Mouse (Mus musculus) layer of hippocampus, adult 2 months (tissue): ENCODE measurements around the gene Uhrf1bp1l. TPM values are rescaled to one million over a fixed set of nuclear protein-coding genes. Genes with fewer than 3 reads are reported as not detected.
A peak's percentile ranks its signal among the peaks of the same experiment; 100 is the strongest.

ENCODE experiments used
- DNase-seq, 2 experiments: peaks; one replicate each; pipeline ENCODE4 v3.0.0; 2022; ENCODE audit warnings: low spot score in 2 of 2
- H3K27ac ChIP-seq: fragments of 200-600 bp; 2 replicates; pipeline ENCODE4 v1.8.1; 2022
- H3K4me3 ChIP-seq: fragments of 200-600 bp; 2 replicates; pipeline ENCODE4 v1.8.1; 2022; ENCODE audit warnings: mild to moderate bottlenecking
- CTCF ChIP-seq: fragments of 200-600 bp; conservative IDR thresholded peaks from 2 replicates; pipeline ENCODE4 v1.8.1; 2022; ENCODE audit warnings: antibody characterized with exemption, mild to moderate bottlenecking, moderate library complexity
- total RNA-seq, 2 experiments: library from RNA; stranded (reverse); gene quantifications; 2 replicates each; pipeline ENCODE4 v1.2.3; 2021

Uhrf1bp1l gene
- total RNA-seq, 2 experiments from 2014 or later = 72.6 to 81.6 TPM

DNA sequence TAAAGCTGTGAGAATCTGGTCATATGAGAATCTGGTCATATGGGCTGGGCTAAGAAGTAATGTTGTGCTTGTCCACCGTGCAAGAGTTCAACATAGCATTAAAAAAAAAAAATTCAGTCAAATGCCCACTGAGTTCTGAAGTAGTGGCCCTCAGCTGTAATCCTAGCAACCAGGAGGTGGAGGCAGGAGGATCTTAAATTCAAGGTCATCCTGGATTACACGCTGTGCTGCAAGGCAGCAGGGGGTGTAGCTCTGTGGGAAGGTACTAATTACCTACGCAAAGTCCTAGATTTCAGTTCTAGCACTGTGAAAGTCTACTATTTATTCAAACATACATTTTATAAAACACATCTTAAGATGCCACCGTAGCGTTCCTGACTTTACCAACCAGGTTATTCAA lies 13.4 kb upstream of the Uhrf1bp1l start:
- Histone ChIP-seq H3K4me3 (peak overlapping the region; percentile 82), H3K27ac (peak overlapping the region; percentile 89)
- TF ChIP-seq CTCF = 0 out of 2 replicates have a peak, but pooled peaks have one; percentile 5
- DNase-seq = no peak

DNA sequence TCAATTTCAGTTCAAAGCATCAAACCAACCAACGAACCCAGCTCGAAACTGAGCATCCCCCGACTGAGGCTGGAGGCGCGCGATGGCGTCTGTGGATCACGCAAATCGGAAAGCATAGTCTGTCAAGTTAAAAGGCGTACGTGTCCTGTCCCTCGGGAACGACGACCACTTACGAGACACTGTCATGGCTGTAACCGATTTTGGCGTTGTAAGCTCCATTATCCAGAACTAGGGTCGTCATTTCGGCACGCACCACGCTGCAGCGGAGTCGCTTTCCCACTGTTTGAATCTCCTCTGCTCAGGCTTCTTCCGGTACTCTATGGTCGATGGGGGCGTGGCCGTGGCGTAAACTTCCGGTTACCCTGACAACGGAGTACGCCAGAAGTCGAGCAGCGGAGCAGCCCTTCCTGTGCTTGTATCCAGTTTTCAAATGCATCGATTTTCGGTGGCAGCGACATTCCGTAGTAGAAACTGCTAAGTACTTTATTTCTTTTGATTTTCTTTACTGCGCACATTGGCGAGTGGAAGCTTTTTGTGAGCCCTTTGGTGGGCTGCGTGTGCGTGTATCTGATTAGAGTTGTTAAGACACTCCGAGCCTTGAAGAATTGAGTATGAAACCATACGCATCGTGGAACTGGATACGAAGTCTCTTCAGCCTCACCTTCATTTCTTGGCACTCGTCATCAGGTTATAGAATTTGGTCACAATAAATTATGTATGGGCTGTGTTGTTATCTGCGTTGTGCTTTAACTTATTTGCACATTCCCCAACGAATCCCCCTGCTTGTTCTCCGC lies 12.6 kb upstream of the Uhrf1bp1l start, which contains the start of gene Actr6:
Actr6 (minus strand) TSS at position 295 of the 794 bp plus-strand sequence.
- H3K4me3 ChIP-seq = peak within 1 kb of the TSS; percentile 82
- DNase-seq = peak; percentile 92 to 95
- peak within 1 kb of the TSS; percentile 89 for H3K27ac ChIP-seq
- no peak for TF ChIP-seq CTCF

DNA sequence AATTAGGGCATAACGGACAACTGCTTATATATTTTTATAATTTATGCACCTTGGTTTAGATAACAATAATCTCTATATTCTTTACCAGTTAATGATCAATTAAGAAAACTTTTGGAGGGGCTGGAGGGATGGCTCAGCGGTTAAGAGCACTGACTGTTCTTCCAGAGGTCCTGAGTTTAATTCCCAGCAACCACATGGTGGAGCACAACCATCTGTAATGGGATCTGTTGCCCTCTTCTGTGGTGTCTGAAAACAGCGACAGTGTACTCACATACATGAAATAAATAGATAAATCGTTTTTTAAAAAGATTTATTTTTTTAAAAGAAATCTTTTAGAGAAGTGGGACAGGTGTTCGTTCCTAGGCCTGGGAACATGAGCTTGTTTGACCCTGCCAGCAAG lies 7.7 kb upstream of the Uhrf1bp1l start:
- peak; percentile 53 for TF ChIP-seq CTCF
- DNase-seq = no peak
- Histone ChIP-seq H3K27ac (no peak overlapping the region), H3K4me3 (no peak overlapping the region)

DNA sequence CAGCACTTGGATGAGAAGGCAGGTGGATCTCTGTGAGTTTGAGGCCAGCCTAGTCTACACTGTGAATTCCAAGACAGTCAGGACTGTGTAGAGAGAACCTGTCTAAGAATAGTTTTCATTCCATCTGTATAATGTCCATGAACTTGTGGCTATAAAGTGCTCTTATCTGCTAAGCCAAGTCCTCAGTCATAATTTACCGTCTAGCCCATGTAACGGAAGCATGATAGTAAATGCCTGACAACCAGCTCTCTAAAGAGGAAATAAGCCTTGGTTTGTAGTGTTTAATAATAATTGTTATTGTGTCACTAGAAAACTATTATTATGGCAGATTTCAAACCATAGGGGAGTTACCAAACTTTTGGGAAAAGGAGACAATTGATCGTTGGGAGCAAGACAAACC lies 6.9 kb upstream of the Uhrf1bp1l start:
- no peak for TF ChIP-seq CTCF
- no peak overlapping the region for H3K4me3 ChIP-seq
- DNase-seq = no peak
- H3K27ac ChIP-seq = no peak overlapping the region

DNA sequence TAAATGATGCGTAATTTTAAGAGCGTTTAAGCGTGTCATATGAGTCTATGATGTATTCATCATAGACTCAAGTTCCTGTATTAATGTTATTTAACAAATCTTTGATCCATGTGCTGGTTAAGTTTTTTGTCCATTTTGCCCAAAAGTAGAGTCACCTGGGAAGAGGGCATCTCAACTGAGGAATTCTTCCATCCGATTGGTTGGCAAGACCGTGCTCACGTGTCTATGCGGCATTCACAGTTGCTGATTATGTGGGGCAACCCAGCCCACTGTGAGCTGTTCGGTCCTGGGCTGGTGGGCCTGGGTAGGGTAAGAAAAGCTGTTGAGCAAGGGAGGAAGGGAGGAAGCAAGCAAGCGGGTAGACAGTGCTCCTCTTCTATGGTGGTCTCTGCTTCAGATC lies 6.4 kb upstream of the Uhrf1bp1l start:
- Histone ChIP-seq H3K27ac (no peak overlapping the region), H3K4me3 (no peak overlapping the region)
- no peak for TF ChIP-seq CTCF
- DNase-seq = no peak

DNA sequence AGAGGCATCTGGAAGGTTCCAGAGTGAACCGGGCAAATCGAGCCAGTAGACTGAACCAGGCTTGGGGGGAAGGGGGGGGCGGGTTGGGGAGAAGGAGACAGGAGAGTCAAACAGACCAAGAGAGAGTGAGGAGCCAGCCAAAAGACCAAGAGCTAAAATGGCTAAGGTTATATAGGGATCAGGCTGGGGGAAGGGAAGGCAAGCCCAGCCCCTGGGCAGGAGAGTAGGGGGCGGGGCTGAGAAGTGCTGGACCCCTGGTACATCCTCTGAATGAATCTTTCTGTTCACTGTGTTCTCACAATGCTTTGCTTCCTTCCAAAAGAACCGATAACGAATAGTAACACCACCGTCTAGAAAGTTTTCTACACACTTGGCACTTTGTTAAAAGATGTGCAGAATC lies 5.1 kb upstream of the Uhrf1bp1l start:
- no peak for TF ChIP-seq CTCF
- DNase-seq = no peak
- H3K4me3 ChIP-seq = no peak overlapping the region
- no peak overlapping the region for H3K27ac ChIP-seq

DNA sequence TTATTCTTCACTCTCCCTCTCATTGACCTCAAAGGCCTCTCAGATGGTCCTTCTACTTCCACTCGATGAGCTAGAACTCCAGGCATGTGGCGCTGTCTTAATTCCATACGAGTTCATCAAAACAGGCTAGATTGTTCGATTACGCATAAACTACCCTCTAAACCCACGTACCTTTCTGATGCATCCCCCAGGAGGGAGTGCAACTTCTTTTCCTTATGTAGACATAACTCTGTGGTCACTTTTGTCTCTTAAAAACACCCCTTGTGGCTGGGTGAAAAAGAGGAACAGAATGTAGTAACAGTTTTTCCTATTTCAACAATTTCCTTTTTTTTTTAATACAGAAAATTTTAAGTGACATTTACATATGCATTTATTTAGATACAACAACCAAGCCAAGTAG lies 3.8 kb upstream of the Uhrf1bp1l start:
- Histone ChIP-seq H3K27ac (no peak overlapping the region), H3K4me3 (no peak overlapping the region)
- TF ChIP-seq CTCF = no peak
- DNase-seq = no peak

DNA sequence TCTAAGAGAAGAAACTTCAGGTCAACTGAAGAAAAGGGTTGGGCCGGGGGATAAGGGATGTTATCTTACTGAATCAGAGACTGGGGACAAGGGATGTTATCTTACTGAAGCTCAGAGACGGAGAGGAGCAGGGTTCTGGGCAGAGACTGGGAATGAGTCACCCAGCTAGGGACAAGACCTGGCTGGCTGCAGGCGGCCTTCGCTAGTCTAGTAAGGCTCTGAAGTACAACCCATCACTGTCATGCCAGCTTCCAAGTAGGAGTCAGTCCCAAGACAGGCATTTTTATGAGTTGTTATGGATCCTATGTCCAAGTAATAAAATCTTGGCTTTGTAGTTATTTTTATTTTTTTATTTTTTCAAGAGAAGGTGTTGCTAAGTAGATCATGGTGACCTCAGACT lies 1.5 kb upstream of the Uhrf1bp1l start:
- Histone ChIP-seq H3K27ac (no peak overlapping the region), H3K4me3 (no peak overlapping the region)
- TF ChIP-seq CTCF = no peak
- DNase-seq = no peak

DNA sequence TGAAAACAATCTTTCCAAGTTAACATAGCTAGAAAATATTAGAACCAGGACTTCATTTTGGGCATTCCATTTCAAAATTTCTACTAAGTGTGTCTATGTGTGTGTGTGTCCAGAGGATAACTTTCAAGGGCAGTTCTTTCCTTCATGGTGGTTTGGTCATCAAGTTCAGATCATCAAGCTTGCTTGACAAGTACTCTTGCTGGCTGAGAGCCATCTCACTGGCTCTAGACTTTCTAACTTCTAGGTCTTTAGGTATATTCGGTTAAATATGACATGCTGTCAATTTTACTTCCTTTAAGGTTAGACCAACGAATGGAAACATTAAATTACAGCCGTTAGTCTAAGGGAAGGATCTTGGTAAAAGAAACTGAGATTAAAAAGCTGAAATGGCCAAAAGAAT lies 450 bp upstream of the Uhrf1bp1l start:
- H3K27ac ChIP-seq = peak overlapping the region; percentile 99
- no peak for TF ChIP-seq CTCF
- no peak for DNase-seq
- H3K4me3 ChIP-seq = peak overlapping the region; percentile 76

DNA sequence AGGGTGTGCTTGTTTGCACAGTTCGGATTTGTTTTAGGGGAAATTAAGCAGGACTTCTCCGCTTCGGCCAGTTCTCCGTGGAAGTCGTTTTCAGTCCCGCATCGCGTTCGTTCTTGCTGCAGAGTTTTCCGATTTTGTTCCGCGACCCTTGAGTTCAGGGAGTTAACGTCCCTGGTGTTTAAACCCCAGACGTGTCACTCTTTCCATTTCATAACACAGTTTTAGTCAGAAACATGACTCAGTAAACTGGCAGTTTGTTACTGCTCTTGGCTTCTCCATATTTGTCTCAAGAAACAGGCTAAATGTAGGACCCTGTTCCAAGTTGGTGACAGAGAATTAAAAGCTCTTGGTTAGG lies 852 bp downstream of the Uhrf1bp1l start:
- no peak for TF ChIP-seq CTCF
- no peak for DNase-seq
- peak overlapping the region; percentile 76 for H3K4me3 ChIP-seq
- H3K27ac ChIP-seq = peak overlapping the region; percentile 99

DNA sequence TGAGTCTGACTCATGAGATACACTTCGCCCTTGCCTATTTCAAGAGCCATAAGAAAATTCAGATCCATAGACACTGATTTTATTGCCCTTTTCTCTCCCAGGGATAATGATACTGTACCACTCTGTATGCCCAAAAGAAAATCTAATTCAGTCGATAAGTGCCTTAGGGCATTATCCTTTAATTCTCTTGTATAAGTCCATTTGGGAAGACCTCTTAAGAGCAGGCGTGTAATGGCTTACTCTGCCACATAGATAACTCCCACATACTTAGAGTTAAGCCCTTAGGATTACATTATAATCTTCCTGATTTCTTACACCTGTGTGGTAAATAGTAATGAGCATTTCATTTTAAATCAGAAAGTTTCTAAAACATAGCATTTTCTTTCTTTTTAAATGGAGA lies 1.8 kb downstream of the Uhrf1bp1l start:
- TF ChIP-seq CTCF = no peak
- Histone ChIP-seq H3K4me3 (peak overlapping the region; percentile 76; the same call in 1 of the 2 replicates), H3K27ac (no peak overlapping the region)
- no peak for DNase-seq

DNA sequence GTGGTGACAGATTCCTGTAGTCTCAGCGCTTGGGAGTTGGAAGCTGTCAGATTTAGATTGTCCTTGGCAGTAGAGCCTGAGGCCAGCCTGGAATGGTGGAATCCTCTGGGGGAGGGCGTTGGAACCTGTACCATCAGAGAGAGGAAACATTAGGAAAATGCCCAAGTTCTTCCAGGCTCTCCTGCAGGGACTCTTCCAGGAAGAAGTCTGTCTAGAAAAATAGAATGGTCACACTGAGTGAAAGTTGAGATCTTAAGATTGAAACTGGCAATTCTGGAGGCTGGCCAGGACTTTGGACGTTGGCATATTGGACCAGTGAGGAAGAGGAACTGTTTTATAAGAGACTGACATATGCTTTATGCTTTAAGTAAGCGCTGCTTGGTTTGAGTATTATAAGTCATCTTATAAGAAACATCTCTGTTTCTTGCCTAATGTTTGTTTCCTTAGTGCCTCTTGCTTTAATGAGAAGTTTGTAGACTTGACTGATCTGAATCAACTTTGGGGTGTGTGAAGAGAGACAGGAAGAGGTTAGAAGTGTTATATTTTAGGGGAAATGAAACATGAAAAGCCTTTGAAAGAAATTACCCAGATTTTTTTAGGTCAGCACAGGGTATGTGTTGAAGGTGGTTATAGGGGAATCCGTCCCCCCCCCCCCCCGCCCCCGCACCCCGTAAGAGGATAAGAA lies 2.6 kb downstream of the Uhrf1bp1l start:
- H3K4me3 ChIP-seq = no peak overlapping the region
- H3K27ac ChIP-seq = no peak overlapping the region
- DNase-seq = no peak
- no peak for TF ChIP-seq CTCF

DNA sequence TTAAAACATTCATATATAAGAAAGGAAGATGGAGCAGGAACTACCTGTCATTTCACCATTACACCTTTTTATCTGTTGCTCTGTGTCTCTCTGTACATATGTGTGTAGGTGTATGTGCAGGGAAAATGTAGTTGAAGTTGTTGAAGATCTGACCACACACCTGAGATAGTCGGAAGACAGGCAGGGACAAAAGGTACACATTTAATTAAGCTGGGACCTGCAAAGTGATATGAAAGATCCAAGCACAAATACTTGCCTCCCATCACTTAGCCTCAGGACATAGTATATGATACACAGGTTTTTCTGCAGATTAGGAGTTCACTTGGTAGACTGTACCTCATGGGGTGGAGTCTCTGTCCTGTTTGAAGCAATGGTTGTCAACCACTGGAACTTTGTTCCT lies 3.1 kb downstream of the Uhrf1bp1l start:
- no peak overlapping the region for H3K4me3 ChIP-seq
- DNase-seq = no peak
- no peak overlapping the region for H3K27ac ChIP-seq
- TF ChIP-seq CTCF = no peak

DNA sequence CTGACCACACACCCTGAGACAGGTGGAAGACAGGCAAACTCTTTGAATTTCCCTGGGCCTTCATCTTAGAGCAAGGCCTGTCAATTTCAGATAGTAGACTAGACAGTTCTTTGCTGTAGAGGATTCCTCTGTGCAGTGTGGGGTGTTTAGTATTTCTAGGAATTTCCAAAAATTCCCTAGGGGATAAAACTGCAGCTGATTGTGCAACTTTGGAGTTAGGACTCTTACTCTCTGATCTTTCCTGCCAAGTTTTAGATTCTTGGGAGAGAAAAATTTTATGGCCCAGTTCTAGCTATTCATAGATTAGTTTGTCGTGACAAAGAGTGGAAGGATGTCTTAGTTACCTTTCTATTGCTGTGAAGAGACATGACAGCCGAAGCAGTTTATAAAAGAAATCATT lies 3.8 kb downstream of the Uhrf1bp1l start:
- Histone ChIP-seq H3K4me3 (no peak overlapping the region), H3K27ac (no peak overlapping the region)
- DNase-seq = no peak
- no peak for TF ChIP-seq CTCF
